Mouse (Mus musculus) fat pad, adult 2 months (tissue): ENCODE measurements around the gene Pcx.
"Not testable (repeated sequence)": the region's sequence is repeated elsewhere in the genome, so short reads cannot be mapped to it uniquely, and the experiment has no call there.

Source experiments
- DNase-seq: peaks from one replicate; pipeline ENCODE4 v3.0.0-alpha.2; 2011; ENCODE audit warnings: low read depth, low spot score; ENCODE audit errors: extremely low read depth

Pcx gene

GRCm38 (mm10) chr19:4579296-4579695 is 69.0 kb downstream of the Pcx start:
- DNase-seq: no peak

DNA sequence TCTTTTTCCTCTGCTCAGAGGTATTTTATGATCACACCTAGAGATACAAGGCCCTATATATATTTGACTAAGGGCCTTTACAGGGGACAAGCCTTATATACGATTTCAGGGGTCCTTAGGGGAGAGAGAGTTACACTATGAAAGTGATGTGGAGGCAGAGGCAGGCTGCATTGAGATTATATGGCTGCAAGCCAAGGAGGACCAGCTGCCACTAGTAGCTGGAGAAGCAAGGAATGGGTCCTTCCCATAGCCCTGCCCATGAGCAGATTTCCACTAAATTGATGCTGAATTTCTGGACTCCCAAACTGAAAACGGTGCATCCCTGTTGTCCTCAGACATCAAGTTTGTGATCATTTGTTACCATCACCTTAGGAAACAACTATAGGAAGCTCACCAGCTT is 73.6 kb downstream of the Pcx start:
- no peak for DNase-seq

GRCm38 (mm10) chr19:4586783-4587182 is 76.5 kb downstream of the Pcx start:
- DNase-seq: not testable (repeated sequence)

DNA sequence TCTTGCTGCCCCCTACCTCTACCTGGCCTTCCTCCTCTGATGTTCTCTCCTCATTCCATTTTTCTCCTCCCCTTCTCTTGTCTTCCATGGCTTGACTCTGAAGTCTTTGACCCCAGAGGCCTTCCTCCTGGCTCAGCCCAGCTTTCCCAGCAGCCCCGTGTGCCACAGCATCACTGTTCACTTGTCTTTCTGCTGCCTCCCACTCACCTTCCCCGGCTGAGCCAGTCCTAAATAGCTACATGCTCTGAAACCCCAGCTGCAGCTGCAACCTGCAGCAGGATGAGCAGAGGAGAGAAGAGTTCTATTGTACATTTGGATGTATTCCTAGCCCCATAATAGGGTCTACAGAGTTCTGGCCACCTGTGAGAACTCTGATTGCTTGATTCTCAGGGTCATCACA is 77.2 kb downstream of the Pcx start:
- no peak for DNase-seq

DNA sequence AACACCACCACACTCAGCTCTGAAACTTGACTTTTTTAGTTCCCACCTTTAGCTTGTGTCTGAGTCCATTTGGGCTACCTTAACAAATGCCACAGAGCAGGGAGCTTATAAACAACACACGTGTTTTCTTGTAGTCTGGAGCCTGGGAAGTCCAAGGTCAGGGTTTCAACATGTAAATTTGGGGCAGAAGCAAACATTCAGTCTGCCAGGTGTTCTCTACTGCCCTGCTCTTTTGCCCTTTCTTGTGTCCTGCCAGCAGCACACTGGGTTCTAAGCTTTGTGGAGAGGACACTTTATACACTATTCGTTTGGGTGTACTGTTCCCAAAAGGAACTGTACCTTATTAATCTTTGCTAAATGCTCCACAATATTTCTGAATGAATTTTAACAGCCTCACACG is 78.2 kb downstream of the Pcx start:
- no peak for DNase-seq

DNA sequence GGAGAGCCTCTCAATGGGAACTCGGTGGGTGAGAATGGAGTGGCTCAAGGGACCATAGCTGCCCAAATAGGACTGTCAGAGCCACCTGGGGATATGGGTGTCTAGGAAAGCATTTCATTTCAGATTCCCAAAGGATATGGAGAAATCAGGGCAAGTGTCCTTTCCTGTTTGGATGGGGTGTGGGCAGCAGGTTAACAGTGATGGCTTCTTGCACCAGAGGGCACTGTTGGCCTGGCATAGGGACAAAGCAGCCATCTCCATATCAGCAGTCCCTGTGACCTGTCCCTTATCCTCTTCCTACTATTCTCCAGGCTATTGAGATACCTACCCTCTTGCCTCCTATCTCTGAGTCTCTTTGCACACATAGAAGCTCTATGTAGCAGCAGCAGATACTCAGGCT is 78.8 kb downstream of the Pcx start:
- DNase-seq: no peak

DNA sequence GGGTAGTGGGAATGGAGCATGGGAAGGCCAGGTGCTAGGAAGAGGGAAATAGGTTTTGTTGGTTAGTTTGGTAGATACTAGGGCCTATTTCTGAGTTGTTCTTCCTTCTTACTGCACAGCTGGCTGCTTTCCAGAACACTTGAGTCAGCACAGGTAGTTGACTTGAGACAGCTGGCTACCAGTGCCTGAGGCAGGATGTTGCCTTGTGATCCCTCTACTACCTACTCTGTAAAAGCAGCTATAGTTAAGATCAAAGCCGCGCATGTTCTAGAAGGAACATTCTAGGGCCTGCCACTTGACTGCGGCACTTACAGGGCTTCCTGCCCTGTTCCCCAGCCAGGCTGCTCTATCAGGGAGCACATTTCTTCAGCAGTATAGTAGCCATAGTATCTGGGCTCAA is 79.8 kb downstream of the Pcx start:
- peak; percentile 82 for DNase-seq

- no peak for DNase-seq
Observed at GRCm38 (mm10) chr19:4593792-4594522, 83.7 kb downstream of the Pcx start.

GRCm38 (mm10) chr19:4596071-4596470 is 85.8 kb downstream of the Pcx start:
- DNase-seq: no peak

DNA sequence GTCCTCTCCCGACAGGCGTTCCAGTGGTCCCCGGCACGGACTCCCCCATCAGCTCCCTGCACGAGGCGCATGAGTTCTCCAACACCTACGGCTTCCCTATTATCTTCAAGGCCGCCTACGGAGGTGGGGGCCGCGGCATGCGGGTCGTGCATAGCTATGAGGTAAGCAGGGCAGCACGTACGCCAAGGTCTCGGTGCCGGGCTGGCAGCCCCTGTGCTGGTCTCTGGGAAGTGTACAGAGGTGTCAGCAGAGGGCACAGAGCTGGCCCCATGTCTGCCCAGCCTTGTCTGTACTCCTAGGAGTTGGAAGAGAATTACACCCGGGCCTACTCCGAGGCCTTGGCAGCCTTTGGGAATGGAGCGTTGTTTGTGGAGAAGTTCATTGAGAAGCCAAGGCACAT is 92.2 kb downstream of the Pcx start:
- DNase-seq: no peak

GRCm38 (mm10) chr19:4603801-4604723 is 93.8 kb downstream of the Pcx start:
- no peak for DNase-seq

- DNase-seq: no peak
Observed at GRCm38 (mm10) chr19:4605654-4606053, 95.4 kb downstream of the Pcx start.

DNA sequence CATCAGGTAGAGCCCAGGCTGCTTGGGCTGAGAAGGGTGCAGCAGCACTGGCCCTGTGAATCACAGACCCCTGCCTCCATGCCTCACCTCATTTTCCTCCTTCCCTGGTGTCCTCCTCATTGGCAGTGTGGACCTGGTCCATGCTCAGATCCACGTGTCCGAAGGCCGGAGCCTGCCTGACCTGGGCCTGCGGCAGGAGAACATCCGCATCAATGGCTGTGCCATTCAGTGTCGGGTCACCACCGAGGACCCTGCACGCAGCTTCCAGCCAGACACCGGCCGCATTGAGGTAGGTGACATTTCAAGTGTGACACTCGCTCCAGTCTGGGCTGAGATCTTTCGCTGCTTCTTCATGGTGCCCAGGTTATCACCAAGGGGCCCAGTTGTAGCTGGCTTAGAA is 97.1 kb downstream of the Pcx start:
- DNase-seq: no peak

- DNase-seq: no peak
Observed at GRCm38 (mm10) chr19:4608511-4608910, 98.2 kb downstream of the Pcx start.

DNA sequence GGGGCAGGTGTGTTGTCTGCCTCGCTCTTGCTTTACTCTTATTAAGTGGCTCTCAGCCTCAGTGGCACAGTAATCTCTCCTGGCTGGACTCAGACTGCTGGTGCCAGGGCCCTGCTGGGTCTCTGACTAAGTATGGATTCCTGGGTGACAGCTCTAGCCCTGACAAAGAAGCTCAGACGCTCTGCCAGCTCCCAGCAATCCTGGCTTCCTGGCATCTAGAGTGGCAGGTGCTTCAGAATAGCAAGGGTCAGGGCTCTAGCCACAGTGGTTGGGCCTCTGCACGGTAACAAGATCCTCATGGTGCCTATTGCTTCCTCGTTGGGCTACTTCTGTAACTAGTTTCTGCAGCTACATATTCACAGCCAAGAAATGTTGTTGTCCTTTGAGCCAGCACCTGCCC is 99.8 kb downstream of the Pcx start:
- no peak for DNase-seq

DNA sequence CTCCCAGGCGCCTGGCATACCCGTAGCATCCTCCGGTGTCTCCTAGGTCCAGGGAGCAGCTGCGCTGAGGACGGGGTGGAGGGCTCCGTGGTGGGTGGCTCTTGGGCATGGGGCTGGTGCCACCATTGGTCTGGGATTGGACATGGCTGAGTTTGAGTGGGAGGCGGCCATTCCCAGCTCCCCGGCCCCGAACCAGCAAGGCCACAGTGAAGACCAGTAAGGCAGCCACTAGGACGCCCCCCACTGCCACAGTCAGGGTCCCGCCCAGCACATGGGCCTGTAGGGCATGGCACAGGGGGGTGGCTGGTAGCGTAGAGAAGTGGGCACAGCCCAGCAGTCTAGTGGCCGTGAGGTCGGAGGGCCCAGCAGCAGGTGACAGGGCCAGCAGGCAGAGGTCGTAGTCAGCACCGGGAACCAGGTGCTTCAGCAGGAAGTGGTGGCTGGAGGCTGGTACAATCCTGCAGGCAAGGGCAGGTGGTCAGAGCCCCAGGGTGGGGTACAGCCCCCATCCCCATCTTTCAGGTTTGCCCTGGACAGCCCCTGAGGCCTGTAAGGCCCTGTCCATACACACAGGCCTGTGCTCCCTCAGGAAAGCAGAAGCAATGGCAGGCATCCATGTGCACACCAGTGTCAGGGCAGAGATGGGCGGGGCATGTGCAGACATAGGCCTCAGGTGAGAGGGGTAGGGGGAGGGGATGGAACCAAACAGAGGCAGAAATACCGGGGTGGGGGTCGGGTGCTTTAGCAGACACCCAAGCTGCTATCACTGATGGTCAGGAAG is 102.1 kb downstream of the Pcx start:
- no peak for DNase-seq

DNA sequence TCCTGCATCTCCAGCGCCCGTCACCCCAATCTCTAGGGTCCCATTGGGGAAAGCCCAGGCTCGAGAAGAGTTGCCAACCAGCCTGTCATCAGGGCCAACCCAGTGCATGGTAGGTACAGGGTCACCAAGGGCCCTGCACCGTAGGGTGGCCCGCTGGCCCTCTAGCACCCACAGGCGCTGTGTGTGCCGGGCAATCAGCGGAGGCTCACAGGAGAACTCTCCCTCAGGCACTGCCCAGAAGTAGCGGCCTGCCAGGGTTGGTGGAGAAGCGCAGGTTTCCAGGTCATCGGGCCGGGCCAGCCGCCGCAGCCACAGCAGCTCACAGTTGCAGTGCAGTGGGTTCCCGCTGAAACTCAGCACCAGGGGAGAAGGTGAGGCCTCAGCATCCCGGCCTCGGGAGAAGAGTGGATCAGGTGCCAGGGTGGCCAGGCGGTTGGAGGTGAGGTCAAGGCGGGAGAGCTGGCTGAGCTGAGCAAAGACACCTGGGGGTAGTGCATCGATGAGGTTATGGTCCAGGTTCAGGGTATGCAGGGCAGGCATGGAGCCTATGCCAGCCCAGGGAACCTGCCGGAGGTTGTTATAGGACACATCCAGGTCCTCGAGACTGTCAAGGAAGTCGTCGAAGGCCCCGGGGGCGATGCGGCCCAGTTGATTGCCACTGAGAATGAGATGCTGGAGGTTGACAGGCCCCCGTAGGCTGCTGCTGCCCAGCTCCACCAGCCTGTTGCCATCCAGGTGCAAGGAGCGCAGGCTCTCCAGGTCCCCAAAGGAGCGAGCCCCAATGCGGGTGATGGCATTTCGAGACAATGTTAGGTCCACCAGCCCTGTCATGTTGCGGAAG is 103.4 kb downstream of the Pcx start:
- no peak for DNase-seq

DNA sequence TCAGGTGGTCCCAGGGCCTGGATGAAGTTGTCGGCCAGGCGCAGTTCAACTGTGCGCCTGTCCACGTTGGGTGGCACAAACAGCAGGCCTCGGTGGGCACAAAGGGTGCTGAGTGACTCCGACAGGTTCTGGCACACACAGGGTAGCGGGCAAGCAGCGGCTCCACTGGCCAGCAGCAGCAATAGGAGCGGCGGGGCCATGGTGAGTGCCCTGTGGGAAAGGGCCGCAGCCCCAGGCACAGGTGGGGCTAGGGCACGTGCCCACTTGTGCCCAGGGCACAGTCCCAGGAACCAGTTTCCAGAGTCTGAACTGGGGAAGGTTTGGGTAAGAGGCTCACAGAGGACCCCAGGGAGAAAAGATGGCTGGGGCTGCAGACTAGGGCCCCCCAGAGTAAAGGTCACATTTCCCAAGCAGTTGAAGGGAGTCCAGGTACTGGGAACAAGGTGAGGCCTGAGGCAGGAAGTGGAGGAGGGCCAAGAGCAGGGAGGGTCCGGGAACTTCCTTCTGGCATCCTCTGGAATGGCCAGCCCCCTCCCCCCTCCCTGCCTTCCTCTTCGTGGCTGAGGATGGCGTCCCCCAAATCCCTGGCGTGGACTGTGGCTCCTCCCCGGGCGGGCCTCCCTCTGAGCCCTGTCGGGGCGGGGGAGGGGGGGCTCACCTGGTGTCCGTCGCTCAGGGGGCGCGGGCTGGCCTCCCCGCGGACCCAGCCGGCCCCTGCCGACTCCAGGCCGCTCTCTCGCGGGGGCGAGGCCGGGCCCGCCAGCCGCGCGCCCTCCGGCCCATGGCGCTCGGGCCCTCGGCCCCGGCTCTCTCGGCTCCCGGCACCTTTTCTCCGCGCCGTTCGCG is 104.3 kb downstream of the Pcx start:
- no peak for DNase-seq

- no peak for DNase-seq
Observed at GRCm38 (mm10) chr19:4615151-4616093, 105.2 kb downstream of the Pcx start, which contains the start of gene Lrfn4. TSS of gene Lrfn4 (minus strand) at chr19:4615667.
